Mouse (Mus musculus) liver, adult (tissue): ENCODE data around the gene Mettl21e.

ENCODE experiments used
- GATA4 ChIP-seq: IDR thresholded peaks from 2 replicates; pipeline ENCODE4 v1.6.1; 2014; ENCODE audit warnings: mild to moderate bottlenecking, low read length; ENCODE audit not compliant: insufficient replicate concordance

Mettl21e gene

DNA sequence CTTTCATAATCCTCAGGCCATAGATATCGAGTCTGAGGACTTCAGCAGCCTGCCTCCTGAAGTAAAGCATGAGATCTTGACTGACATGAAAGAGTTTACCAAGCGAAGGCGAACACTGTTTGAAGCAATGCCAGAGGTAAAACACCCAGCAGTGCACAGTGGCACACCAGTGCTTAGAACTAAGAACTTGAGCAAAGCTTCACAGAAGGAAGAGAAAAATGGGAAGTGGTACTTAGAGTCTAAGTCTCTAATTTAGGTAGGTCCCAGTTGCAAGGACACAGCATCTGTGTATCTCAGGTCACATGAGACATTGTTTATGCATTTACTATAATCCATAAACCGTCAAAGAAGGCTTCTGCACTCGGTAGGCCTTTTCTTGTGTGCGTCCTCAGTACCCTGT lies 56.9 kb downstream of the Mettl21e start:
- no peak for TF ChIP-seq GATA4

DNA sequence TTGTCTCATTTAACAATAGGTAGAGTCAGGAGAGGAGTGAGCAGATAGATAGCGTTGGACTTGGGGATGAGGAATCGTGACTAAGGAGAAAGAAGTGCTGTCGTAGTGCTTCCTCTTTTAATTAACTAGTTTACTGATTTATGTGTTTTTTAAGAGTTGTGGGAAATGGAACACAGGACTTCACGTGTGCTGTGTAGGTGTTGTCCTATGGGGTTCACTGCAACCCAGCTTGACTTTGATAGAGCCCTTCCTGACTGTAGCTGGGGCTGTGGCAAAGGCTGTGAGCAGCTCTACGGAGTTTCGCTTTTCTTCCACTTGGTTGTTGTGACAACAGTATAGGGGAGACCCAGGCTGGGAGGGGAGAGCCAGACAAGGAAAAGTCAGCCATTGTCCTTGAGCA lies 60.4 kb downstream of the Mettl21e start:
- TF ChIP-seq GATA4: no peak

DNA sequence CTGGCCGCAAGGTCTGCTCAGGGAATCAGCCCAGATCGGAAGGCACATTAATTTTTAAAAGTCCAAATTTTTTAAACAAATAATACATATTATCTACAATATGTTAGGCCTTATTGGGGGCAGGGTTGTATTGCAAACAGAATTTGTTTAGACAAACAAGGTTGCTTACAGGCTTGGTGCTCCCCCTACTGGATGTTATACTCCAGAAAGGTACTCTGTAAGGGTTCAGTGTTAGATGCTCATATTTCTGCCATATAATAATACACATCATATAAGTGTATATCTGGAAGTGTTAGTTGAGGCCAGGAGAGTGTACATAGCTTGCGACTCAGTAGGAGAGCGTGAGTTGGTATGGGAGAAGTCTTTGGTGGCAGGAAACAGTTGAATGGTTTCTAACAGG lies 63.5 kb downstream of the Mettl21e start:
- TF ChIP-seq GATA4: no peak
